Mouse (Mus musculus): ENCODE measurements around the gene Esr2. TPM values are rescaled to one million over a fixed set of nuclear protein-coding genes. Genes with fewer than 3 reads are reported as not detected.

Esr2 gene
- polyA plus RNA-seq, 1 experiment from 2014 or later = 0.32 TPM

DNA sequence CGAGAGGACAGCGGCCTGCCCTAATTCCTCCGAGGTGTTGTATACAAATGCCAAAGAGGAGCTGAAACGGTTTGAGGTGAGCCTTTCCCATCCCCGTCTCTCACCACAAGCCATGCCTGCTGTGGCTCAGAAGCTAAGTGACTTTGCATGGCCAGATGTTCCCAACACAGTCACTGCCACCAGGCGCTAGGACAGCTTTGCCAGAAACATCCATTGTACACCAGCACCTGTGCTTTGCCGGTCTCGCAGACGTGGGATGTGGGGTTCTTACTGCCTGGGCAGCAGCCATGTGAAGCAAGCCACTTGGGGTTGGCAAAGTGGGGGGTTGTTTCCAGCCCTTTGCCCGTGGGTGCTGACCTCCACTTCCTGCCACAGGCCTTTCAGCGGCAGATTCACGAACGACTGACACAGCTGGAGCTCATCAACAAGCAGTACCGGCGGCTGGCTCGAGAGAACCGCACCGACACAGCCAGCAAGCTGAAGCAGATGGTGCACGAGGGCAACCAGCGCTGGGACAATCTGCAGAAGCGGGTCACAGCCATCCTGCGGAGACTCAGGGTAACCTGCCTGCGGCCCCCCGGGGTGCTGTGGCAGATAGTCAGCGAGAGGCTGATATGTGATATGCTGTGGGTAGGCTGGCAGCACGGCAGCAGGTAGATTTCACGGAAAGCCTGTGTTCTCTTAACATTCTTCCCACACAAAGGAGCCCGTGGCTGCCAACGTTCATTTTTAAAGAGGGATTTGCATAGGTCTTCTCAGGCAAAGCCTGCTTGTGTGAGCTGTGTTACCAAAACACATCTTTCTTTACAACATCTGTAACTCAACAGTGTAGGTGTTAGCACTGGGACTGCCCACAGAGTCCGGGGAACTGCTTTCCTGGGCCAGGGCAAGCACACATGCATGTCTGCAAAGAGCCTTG is 81.7 kb downstream of the Esr2 start:
- no peak for ATAC-seq (ENCODE audit: insufficient number of reproducible peaks, insufficient read depth, low FRiP score, low read depth)
- H3K36me3 ChIP-seq (ENCODE audit: control insufficient read depth, insufficient read depth, low read length) = peaks cover 69% of the 10 kb centered on the region
- no peak overlapping the region for H3K4me3 ChIP-seq (ENCODE audit: control insufficient read depth in 1 of 2, insufficient read depth in 1 of 2, low read depth in 1 of 2, low read length in 2 of 2)
- H3K9ac ChIP-seq (ENCODE audit: low read length) = no peak overlapping the region
- peaks cover 12 to 21% of the 10 kb centered on the region in 2 experiments for H3K4me1 ChIP-seq (ENCODE audit: control insufficient read depth in 2 of 2, insufficient read depth in 2 of 2, low read length in 2 of 2)
- WGBS = 67% methylated on average over 30 of the region's 30 CpGs
- no peak overlapping the region for H3K4me2 ChIP-seq (ENCODE audit: low read length)
- H3K27ac ChIP-seq (replicated peaks in 1 of 2; ENCODE audit: control insufficient read depth in 1 of 2, insufficient read depth in 1 of 2, low read depth in 2 of 2, low read length in 2 of 2) = no peak overlapping the region
- no peaks in the 10 kb centered on the region for H3K27me3 ChIP-seq (ENCODE audit: control insufficient read depth, insufficient read depth, low read length)
- H3K9me3 ChIP-seq (ENCODE audit: control insufficient read depth, low read length) = no peaks in the 10 kb centered on the region

DNA sequence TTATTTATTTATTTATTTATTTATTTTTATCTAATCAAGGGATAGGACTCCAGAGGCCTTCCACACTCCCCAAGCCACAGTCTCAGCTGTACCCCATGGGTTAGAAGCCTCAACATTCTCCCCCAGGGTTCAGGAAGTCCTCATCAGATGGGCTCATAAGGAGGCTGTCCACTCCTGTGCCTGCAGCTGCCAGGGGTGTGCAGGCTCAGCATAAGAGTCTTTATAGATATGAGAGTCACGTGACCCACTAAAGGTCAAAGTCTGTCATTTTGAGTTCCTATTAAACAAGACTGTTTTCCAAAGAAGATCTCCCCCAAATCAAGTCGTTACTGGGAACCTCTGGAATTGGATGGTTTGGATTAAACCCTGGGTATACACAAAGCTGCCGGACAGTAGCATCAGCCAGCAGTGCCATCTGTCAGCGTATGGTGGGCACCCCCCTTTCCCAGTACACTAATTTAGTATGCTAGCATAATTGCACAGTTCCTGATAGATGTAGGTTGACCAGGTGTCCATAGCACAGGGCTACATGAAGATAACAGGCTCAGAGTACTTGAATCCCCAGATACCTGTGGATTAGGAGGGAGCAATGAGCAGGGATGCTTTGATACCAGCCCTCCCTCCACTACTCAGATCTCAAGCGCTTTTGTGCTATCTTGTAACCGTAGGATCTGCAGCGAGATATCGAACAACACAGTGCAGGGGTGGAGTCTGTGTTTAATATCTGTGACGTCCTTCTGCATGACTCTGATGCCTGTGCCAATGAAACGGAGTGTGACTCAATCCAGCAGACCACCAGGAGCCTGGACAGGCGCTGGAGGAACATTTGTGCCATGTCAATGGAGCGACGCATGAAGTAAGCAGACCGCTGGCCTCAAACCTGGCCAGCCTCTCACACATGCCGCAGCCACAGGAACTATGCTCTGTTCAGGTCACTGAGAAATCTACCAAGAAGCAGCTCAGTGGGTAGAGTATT is 83.2 kb downstream of the Esr2 start:
- H3K27me3 ChIP-seq (ENCODE audit: control insufficient read depth, insufficient read depth, low read length) = no peaks in the 10 kb centered on the region
- H3K9me3 ChIP-seq (ENCODE audit: control insufficient read depth, low read length) = no peaks in the 10 kb centered on the region
- no peak overlapping the region for H3K4me3 ChIP-seq (ENCODE audit: control insufficient read depth in 1 of 2, insufficient read depth in 1 of 2, low read depth in 1 of 2, low read length in 2 of 2)
- 72% methylated on average over 15 of the region's 15 CpGs for WGBS
- peaks cover 64% of the 10 kb centered on the region for H3K36me3 ChIP-seq (ENCODE audit: control insufficient read depth, insufficient read depth, low read length)
- H3K27ac ChIP-seq (replicated peaks in 1 of 2; ENCODE audit: control insufficient read depth in 1 of 2, insufficient read depth in 1 of 2, low read depth in 2 of 2, low read length in 2 of 2) = no peak overlapping the region
- no peak overlapping the region for H3K4me2 ChIP-seq (ENCODE audit: low read length)
- H3K4me1 ChIP-seq (ENCODE audit: control insufficient read depth in 2 of 2, insufficient read depth in 2 of 2, low read length in 2 of 2) = peaks cover 12 to 21% of the 10 kb centered on the region in 2 experiments
- H3K9ac ChIP-seq (ENCODE audit: low read length) = no peak overlapping the region
- ATAC-seq (ENCODE audit: insufficient number of reproducible peaks, insufficient read depth, low FRiP score, low read depth) = no peak

DNA sequence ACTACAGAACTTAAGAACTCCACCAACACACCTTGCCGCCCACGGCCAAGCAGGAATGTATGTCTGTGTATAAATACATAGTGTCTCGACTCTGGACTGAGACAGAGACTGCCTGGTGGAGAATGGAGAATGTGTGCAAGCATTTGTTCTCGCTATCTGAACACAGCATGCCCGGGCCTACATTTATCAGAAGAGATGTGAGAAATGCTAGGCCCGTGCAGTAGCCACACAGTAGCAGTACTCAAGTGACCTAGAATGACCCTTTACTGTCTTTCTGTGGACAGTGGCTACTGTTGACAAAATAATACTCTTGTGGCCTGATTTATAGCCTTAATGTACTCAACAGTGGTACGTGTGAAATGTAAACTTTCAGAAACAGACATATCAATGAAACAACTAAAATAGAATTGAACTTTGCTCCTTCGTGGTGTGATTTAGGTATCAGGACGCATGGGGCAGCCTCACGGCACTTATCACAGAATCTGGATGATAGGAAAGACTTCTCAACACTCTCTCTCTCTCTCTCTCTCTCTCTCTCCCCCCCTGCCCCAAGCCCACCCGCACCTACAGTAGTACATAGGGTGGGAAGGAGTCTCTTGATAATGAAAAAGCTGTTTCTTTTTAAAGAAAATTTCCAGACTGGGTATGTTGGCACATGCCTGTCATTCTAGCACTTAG is 84.1 kb downstream of the Esr2 start:
- Histone ChIP-seq H3K9me3 (ENCODE audit: control insufficient read depth, low read length) (no peaks in the 10 kb centered on the region), H3K4me1 (ENCODE audit: control insufficient read depth in 2 of 2, insufficient read depth in 2 of 2, low read length in 2 of 2) (peaks cover 12 to 21% of the 10 kb centered on the region in 2 experiments), H3K4me3 (ENCODE audit: control insufficient read depth in 1 of 2, insufficient read depth in 1 of 2, low read depth in 1 of 2, low read length in 2 of 2) (no peak overlapping the region), H3K27ac (replicated peaks in 1 of 2; ENCODE audit: control insufficient read depth in 1 of 2, insufficient read depth in 1 of 2, low read depth in 2 of 2, low read length in 2 of 2) (0 out of 4 replicates have a peak overlapping the region, but pooled peaks have one; percentile 7 to 16), H3K36me3 (ENCODE audit: control insufficient read depth, insufficient read depth, low read length) (peaks cover 59% of the 10 kb centered on the region), H3K27me3 (ENCODE audit: control insufficient read depth, insufficient read depth, low read length) (no peaks in the 10 kb centered on the region), H3K4me2 (ENCODE audit: low read length) (no peak overlapping the region), H3K9ac (ENCODE audit: low read length) (no peak overlapping the region)
- 34% methylated on average over 11 of the region's 11 CpGs for WGBS
- ATAC-seq (ENCODE audit: insufficient number of reproducible peaks, insufficient read depth, low FRiP score, low read depth) = no peak

DNA sequence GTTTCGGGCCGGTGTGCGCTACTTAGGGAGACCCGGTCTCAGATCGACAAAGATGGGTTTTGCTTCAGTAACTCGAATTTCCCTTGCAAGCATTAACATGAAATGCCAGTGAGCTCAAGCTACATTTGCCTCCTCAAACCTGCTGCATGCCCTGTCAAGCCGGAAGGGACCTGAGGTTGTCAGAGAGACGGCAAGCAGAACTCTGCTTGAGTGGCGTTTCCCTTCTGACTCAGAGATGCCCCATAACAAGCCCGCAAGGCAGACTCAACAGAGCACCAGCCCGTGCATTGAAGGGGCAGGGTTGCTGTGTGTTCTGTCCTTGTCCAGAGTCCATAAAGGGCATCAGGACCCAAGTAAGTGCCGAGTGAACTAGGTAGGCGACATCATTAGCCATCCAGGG is 90.0 kb downstream of the Esr2 start:
- Histone ChIP-seq H3K4me1 (ENCODE audit: control insufficient read depth in 2 of 2, insufficient read depth in 2 of 2, low read length in 2 of 2) (peaks cover 3 to 5% of the 10 kb centered on the region in 2 experiments; a peak in 3 of 4 replicates), H3K36me3 (ENCODE audit: control insufficient read depth, insufficient read depth, low read length) (peaks cover 36% of the 10 kb centered on the region), H3K27me3 (ENCODE audit: control insufficient read depth, insufficient read depth, low read length) (no peaks in the 10 kb centered on the region), H3K9ac (ENCODE audit: low read length) (no peak overlapping the region), H3K27ac (replicated peaks in 1 of 2; ENCODE audit: control insufficient read depth in 1 of 2, insufficient read depth in 1 of 2, low read depth in 2 of 2, low read length in 2 of 2) (no peak overlapping the region), H3K9me3 (ENCODE audit: control insufficient read depth, low read length) (no peaks in the 10 kb centered on the region), H3K4me3 (ENCODE audit: control insufficient read depth in 1 of 2, insufficient read depth in 1 of 2, low read depth in 1 of 2, low read length in 2 of 2) (no peak overlapping the region), H3K4me2 (ENCODE audit: low read length) (no peak overlapping the region)
- 58% methylated on average over 13 of the region's 13 CpGs for WGBS
- no peak for ATAC-seq (ENCODE audit: insufficient number of reproducible peaks, insufficient read depth, low FRiP score, low read depth)

DNA sequence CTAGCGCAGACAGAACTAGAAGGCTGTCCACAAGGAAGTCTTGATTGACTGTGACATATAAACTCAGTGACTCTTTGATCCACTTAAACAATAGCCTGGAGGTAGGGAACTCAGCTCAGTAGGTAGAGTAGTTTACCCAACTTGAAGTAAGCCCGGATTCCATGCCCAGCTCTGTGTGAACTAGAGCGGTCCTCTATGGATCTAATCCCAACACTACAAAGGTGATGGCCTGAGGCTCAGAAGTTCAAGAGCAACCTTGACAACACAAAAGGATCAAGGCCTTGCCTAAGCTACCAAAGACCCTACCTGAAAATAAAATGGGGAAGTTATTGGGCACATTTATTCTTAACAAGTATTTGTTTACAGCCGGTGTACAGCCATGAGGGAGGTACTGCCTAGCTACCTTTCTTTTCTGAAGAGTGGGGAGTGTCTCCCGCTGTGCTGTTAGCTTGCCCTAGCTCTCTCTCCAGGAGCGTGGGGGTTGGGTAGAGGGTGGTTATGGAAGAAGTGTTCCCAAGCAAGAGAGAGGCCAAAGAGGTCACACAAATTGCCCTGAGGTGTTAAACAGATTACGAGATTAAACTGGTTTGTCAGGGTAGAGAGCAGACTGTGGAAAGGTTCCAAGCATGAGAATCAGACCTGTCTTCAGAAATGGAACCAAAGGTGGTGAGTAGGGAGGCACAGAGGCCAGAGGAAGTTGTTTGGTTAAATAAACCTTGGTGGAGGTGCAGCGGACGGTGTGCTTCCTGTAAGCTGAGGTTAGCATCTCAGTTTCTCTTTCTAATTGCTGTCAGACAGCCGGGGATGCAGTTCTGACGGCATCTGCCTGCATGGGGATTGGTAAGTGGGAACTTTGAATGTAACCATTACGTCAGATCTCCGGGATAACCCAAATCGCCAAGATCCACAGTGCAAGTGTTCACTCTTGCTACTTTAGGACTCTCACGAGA is 90.8 kb downstream of the Esr2 start:
- no peaks in the 10 kb centered on the region for H3K27me3 ChIP-seq (ENCODE audit: control insufficient read depth, insufficient read depth, low read length)
- peaks cover 10 to 11% of the 10 kb centered on the region in 2 experiments for H3K4me1 ChIP-seq (ENCODE audit: control insufficient read depth in 2 of 2, insufficient read depth in 2 of 2, low read length in 2 of 2)
- H3K9ac ChIP-seq (ENCODE audit: low read length) = no peak overlapping the region
- H3K4me2 ChIP-seq (ENCODE audit: low read length) = no peak overlapping the region
- WGBS = 72% methylated on average over 15 of the region's 15 CpGs
- peaks cover 36% of the 10 kb centered on the region for H3K36me3 ChIP-seq (ENCODE audit: control insufficient read depth, insufficient read depth, low read length)
- H3K27ac ChIP-seq (replicated peaks in 1 of 2; ENCODE audit: control insufficient read depth in 1 of 2, insufficient read depth in 1 of 2, low read depth in 2 of 2, low read length in 2 of 2) = no peak overlapping the region
- H3K4me3 ChIP-seq (ENCODE audit: control insufficient read depth in 1 of 2, insufficient read depth in 1 of 2, low read depth in 1 of 2, low read length in 2 of 2) = no peak overlapping the region
- no peak for ATAC-seq (ENCODE audit: insufficient number of reproducible peaks, insufficient read depth, low FRiP score, low read depth)
- H3K9me3 ChIP-seq (ENCODE audit: control insufficient read depth, low read length) = no peaks in the 10 kb centered on the region

DNA sequence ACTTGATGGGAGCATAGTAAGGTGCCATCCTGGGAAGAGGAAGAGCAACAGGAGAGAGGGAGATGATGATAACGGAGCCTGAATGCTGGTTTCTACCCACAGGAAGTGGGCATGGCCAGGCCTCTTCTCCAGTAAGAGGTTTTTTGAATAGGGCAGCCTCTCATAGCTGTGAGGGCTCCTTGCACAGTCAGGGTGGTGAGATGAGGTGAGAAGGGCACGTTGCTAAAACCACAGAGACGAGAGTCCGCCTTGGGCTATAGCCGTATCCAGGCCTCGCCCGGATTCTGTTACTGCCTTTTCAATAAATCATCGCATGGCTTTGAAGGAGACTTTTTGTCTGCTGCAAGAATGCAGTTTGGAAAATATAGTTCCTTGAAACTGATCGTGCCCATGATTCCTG is 92.0 kb downstream of the Esr2 start:
- Histone ChIP-seq H3K4me2 (ENCODE audit: low read length) (no peak overlapping the region), H3K9ac (ENCODE audit: low read length) (no peak overlapping the region), H3K27me3 (ENCODE audit: control insufficient read depth, insufficient read depth, low read length) (no peaks in the 10 kb centered on the region), H3K4me1 (ENCODE audit: control insufficient read depth in 2 of 2, insufficient read depth in 2 of 2, low read length in 2 of 2) (peaks cover 15 to 21% of the 10 kb centered on the region in 2 experiments), H3K4me3 (ENCODE audit: control insufficient read depth in 1 of 2, insufficient read depth in 1 of 2, low read depth in 1 of 2, low read length in 2 of 2) (no peak overlapping the region), H3K27ac (replicated peaks in 1 of 2; ENCODE audit: control insufficient read depth in 1 of 2, insufficient read depth in 1 of 2, low read depth in 2 of 2, low read length in 2 of 2) (no peak overlapping the region), H3K36me3 (ENCODE audit: control insufficient read depth, insufficient read depth, low read length) (peaks cover 31% of the 10 kb centered on the region), H3K9me3 (ENCODE audit: control insufficient read depth, low read length) (no peaks in the 10 kb centered on the region)
- ATAC-seq (ENCODE audit: insufficient number of reproducible peaks, insufficient read depth, low FRiP score, low read depth) = no peak
- 86% methylated on average over 9 of the region's 9 CpGs for WGBS

Measured in heart, embryonic 14.5 days (tissue).